Mouse (Mus musculus): Measurements from ENCODE around the gene Sun5. TPM values are rescaled to one million over a fixed set of nuclear protein-coding genes. Genes with fewer than 3 reads are reported as not detected.

Sun5 gene
- total RNA-seq, 2 experiments from 2014 or later = not detected

DNA sequence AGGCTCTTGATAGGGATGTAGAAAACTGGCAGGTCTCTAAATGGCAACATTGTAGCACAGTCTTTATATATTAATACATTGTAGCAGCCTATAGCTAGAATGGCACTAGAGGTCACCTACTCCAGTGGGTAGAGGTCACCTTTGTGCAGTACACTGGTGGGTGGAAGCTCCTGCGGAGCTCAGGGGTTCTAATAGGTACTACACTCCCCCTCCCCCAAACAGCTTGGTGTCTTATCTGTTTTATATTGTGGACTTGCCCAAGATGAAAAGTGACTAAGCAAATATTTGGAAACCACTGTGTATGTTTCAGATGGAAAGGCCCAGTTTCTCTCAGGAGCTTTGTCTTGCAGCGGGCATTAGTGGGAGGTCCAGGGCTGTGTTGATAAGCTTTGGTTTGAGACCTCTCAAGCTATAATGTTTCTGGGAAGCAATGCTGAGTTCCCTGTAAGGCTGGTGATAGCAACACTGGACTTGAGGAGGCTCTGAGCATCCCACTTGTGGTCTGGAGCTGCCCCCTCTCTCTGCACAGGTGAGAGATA lies 48.8 kb downstream of the Sun5 start:
- no peak for DNase-seq (ENCODE audit: low spot score in 2 of 2)

DNA sequence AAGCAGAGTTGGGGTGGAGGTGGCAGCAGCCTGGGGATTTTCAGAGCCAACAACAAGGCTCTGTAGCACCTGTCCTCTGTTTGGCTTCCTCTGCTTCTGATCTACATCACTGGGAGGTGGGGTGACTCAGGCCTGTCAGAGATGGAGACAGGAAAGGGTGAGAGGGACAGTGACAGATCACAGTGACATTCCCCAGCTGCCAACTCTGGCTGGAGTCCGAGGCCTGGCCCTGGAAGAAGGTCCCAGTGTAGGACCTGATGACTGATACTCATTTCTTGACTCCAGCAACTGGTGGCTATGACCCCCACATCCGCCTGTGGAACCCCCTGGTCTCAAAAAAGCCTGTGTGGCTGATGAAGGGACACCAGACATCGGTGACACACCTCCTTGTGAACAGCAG lies 61.0 kb downstream of the Sun5 start:
- DNase-seq (ENCODE audit: low spot score in 2 of 2) = peak in 1 of 2 experiments; percentile 42

DNA sequence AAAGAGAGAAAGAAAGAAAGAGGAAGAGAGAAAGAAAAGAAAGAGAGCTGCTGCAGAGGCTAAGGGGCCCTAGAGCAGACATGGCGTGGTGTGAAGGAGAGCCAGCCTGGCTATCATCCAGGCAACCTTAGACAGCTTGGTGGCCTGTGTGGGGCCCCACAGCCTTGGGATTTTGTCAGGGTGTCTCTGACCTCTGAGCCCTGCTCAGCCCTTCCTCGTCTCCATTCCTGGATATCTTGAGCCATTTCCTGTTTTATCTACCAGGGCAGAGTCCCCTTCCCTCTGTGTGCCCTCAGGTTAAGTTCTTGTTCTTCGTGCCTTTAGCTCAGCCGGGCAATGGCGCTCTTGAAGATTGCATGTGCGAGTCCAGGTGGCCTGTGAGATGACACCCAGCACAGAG lies 62.0 kb downstream of the Sun5 start:
- no peak for DNase-seq (ENCODE audit: low spot score in 2 of 2)

DNA sequence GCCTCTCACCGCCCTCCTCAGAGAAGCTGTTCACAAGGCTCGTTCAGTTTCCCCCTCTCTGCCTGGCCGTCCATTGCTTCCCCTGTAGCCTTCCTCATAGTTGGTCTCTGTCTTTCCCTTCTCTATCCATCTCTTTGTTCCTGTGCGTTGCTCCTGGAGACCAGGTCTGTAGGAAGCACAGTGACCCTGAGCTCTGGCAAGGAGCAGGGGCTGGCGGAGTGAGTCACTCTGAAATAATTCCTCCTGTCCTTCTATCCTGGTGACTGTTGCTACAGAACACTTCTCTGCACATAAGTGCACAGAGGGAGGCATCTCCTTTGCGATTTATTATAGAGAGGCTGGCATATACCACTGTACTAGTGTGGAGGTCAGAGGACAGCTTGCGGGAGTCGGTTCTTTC lies 62.7 kb downstream of the Sun5 start:
- peak in 1 of 2 experiments; percentile 41 for DNase-seq (ENCODE audit: low spot score in 2 of 2)

DNA sequence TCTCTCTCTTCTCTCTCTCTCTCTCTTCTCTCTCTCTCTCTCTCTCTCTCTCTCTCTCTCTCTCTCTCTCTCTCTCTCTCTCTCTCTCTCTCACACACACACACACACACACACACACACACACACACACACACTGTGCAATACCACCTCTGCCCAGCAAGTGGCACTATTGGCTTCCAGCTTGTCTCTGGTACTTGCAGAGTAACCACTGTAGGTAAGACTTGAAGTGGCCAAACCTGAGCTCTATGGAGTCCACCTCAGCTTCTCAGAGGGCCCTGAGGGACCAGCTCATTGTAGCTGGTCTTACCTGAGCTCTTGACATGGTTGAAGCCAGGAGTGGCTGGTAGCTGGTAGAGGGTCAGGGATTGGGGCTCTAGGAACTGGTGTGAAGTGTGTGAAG lies 63.4 kb downstream of the Sun5 start:
- DNase-seq (ENCODE audit: low spot score in 2 of 2) = peak; percentile 59 to 75

Other genes starting within 250 kb of the Sun5 start
- 10 to 100 TPM; 28.5 to 40.5 TPM for gene Commd7, start 238.3 kb downstream of the Sun5 start, total RNA-seq (2021)
- gene Dnmt3b, start 221.6 kb downstream of the Sun5 start, total RNA-seq (2021) = 1 to 10 TPM; 1.2 to 1.4 TPM
- not detected for gene Dnmt3c, start 174.4 kb downstream of the Sun5 start, total RNA-seq (2021)
- 10 to 100 TPM; 92.5 to 98.8 TPM for gene Mapre1, start 129.8 kb downstream of the Sun5 start, total RNA-seq (2021)
- gene Efcab8, start 91.2 kb downstream of the Sun5 start, total RNA-seq (2021) = under 1 TPM; 0.20 to 0.26 TPM
- gene Bpifb2, start 4.0 kb upstream of the Sun5 start, total RNA-seq (2021) = under 1 TPM in 1 of 2 experiments, not detected in 1; 0.17 TPM
- 1 to 10 TPM in 1 of 2 experiments, not detected in 1; 8.5 TPM for gene Bpifb6, start 29.3 kb upstream of the Sun5 start, total RNA-seq (2021)
- gene Bpifb3, start 47.1 kb upstream of the Sun5 start, total RNA-seq (2021) = not detected
- not detected for gene Bpifb4, start 67.1 kb upstream of the Sun5 start, total RNA-seq (2021)
- gene Bpifa6, start 103.9 kb upstream of the Sun5 start, total RNA-seq (2021) = not detected
- gene Bpifa2, start 137.2 kb upstream of the Sun5 start, total RNA-seq (2021) = not detected

Data from adrenal gland, adult 18-20 months (tissue).